Mouse (Mus musculus): ENCODE data around the gene Bckdhb.

DNA sequence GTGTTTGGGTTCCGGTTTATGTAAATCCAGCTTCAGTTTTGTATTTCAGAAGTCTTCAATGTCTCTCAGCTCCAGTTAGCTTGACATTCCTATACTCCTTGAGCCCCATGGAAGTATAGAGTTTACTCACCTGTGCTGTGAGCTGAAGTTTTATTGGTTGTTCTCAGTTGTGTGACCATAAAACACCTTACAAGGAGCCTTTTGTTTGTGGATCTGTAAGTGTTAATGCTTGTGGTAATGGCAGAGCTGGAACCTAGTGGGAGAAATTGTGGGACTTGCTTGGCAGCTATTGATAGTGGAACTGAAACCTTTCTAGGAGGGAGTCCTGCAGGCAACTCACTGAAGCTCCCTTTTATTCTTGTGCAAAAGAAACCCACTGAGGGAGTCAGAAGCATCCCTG is 112.3 kb downstream of the Bckdhb start:
- TF ChIP-seq POLR2A (IDR thresholded peaks at IDR 0.05; ENCODE audit: insufficient read depth, low read depth, low read length) = no peak
- TF ChIP-seq CTCF (IDR thresholded peaks at IDR 0.05) = no peak

Data from heart, adult 2 months (tissue).